Mouse (Mus musculus) lung, postnatal 0 days (tissue): Measurements from ENCODE around the gene Rhod.

ENCODE experiments used
- CTCF ChIP-seq: IDR thresholded peaks from 2 replicates; pipeline ENCODE4 v1.5.1; 2016; ENCODE audit warnings: antibody characterized with exemption, mild to moderate bottlenecking
- EP300 ChIP-seq: IDR thresholded peaks from 2 replicates; pipeline ENCODE4 v1.6.1; 2016; ENCODE audit warnings: antibody characterized with exemption, mild to moderate bottlenecking, control low read depth

- TF ChIP-seq CTCF, result no peak
- no peak for TF ChIP-seq EP300
Measured at GRCm38 (mm10) chr19:4482111-4482859, 43.1 kb upstream of the Rhod start.
